Comparison of ENCODE assay signal across 11 mouse cellular contexts in the genomic region with DNA sequence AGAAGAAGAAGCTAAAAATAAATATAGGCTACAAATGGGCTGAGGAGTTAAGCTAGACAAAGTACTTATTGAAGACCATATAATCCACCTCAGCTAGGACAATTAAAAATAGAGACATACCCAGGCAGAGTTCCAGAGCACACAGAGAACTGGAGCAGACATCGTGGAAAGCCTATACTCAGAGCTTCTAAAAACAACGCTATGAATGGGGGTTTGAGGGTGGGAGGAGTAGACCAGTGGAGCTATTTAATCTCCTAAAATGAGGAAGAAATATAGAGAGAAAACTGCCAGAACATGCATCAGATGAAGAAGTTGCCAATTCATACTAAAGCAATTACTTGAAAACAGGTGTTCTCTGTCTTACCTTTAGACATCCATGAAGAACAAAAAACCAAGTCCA.
"Had no signal": no experiment of that assay in that cellular context is flagged by ENCODE, and none has a peak within 500 bp of the region (broad histone marks: within the 10 kb centered on the region; RNA-seq: fewer than 3 reads in every experiment).

No protein-coding gene starts in this region.

- H3K36me3 ChIP-seq: kidney, embryonic 15.5 days; limb, embryonic 13.5 days; midbrain, embryonic 13.5 days had no signal

- H3K4me1 ChIP-seq: kidney, embryonic 15.5 days; limb, embryonic 13.5 days; midbrain, embryonic 13.5 days had no signal

- H3K4me3 ChIP-seq: kidney, embryonic 15.5 days; limb, embryonic 13.5 days; midbrain, embryonic 13.5 days had no signal

- H3K27ac ChIP-seq: kidney, embryonic 15.5 days; limb, embryonic 13.5 days; liver, embryonic 14.5 days; midbrain, embryonic 13.5 days; stomach, postnatal 0 days had no signal

- H3K4me2 ChIP-seq: kidney, embryonic 15.5 days; limb, embryonic 13.5 days; midbrain, embryonic 13.5 days had no signal

- DNase-seq: kidney, adult 2 months; kidney, postnatal 14 days; lung, adult 18-20 months; lung, postnatal 36 days; thymus, adult 18-20 months; thymus, postnatal 36 days had no signal

- ATAC-seq: midbrain, embryonic 13.5 days had no signal

- H3K9me3 ChIP-seq: kidney, embryonic 15.5 days; limb, embryonic 13.5 days; midbrain, embryonic 13.5 days had no signal

- H3K9ac ChIP-seq: kidney, embryonic 15.5 days; limb, embryonic 13.5 days; liver, embryonic 14.5 days; midbrain, embryonic 13.5 days had no signal

- H3K27me3 ChIP-seq: kidney, embryonic 15.5 days; limb, embryonic 13.5 days; midbrain, embryonic 13.5 days had no signal
